Mouse (Mus musculus): ENCODE measurements around the gene 4930523C07Rik. TPM values are rescaled to one million over a fixed set of nuclear protein-coding genes. Genes with fewer than 3 reads are reported as not detected.

4930523C07Rik gene
- polyA plus RNA-seq, 1 experiment from 2014 or later = 10.5 TPM

Other genes with a start within 250 kb of the 4930523C07Rik start
- gene Tnn, start 109.2 kb downstream of the 4930523C07Rik start, polyA plus RNA-seq (2015; fragmentation: Nextera tagmentation; extraction: Ambion mirVana) = 6.6 TPM in 2 replicates
- 295 and 314 TPM in 2 replicates for gene Mrps14, start 150.8 kb downstream of the 4930523C07Rik start, polyA plus RNA-seq (2015; fragmentation: Nextera tagmentation; extraction: Ambion mirVana)
- gene Cacybp, start 168.5 kb downstream of the 4930523C07Rik start, polyA plus RNA-seq (2015; fragmentation: Nextera tagmentation; extraction: Ambion mirVana) = 199 and 235 TPM in 2 replicates